Mouse (Mus musculus) CD4-positive helper T cell, adult 2 months (primary cell): Measurements from ENCODE around the gene Creld1.
A peak's percentile ranks its signal among the peaks of the same experiment; 100 is the strongest.

ENCODE experiments used
- DNase-seq: peaks from one replicate; pipeline ENCODE4 v3.0.0-alpha.2; 2012; ENCODE audit warnings: low read depth, missing footprints, low spot score

The Creld1 gene

GRCm38 (mm10) chr6:113508272-113508946 is 25.3 kb downstream of the Creld1 start:
- no peak for DNase-seq

- no peak for DNase-seq
Measured at GRCm38 (mm10) chr6:113508947-113509280, 25.8 kb downstream of the Creld1 start.

GRCm38 (mm10) chr6:113513944-113514343 is 30.8 kb downstream of the Creld1 start:
- no peak for DNase-seq

GRCm38 (mm10) chr6:113514600-113514999 is 31.5 kb downstream of the Creld1 start:
- DNase-seq = no peak

- no peak for DNase-seq
Measured at GRCm38 (mm10) chr6:113517434-113518080, 34.5 kb downstream of the Creld1 start.

- DNase-seq = no peak
Measured at GRCm38 (mm10) chr6:113522310-113522709, 39.2 kb downstream of the Creld1 start.

- DNase-seq = no peak
Measured at GRCm38 (mm10) chr6:113523420-113523819, 40.3 kb downstream of the Creld1 start.

GRCm38 (mm10) chr6:113530932-113531839 is 48.1 kb downstream of the Creld1 start, which contains the start of the genes Emc3 and Fancd2:
Emc3 (minus strand) TSS chr6:113531652.
Fancd2 (plus strand) TSS chr6:113531682.
- DNase-seq = peak; percentile 90

- DNase-seq = no peak
Measured at GRCm38 (mm10) chr6:113531840-113532404, 48.8 kb downstream of the Creld1 start.

- no peak for DNase-seq
Measured at GRCm38 (mm10) chr6:113534886-113535285, 51.8 kb downstream of the Creld1 start.

GRCm38 (mm10) chr6:113541610-113542009 is 58.5 kb downstream of the Creld1 start:
- no peak for DNase-seq
